Mouse (Mus musculus) lung, postnatal 0 days (tissue): ENCODE measurements around the gene Myh14.

Experiments
- CTCF ChIP-seq: IDR thresholded peaks from 2 replicates; pipeline ENCODE4 v1.5.1; 2016; ENCODE audit warnings: antibody characterized with exemption, mild to moderate bottlenecking
- EP300 ChIP-seq: IDR thresholded peaks from 2 replicates; pipeline ENCODE4 v1.6.1; 2016; ENCODE audit warnings: antibody characterized with exemption, mild to moderate bottlenecking, control low read depth

DNA sequence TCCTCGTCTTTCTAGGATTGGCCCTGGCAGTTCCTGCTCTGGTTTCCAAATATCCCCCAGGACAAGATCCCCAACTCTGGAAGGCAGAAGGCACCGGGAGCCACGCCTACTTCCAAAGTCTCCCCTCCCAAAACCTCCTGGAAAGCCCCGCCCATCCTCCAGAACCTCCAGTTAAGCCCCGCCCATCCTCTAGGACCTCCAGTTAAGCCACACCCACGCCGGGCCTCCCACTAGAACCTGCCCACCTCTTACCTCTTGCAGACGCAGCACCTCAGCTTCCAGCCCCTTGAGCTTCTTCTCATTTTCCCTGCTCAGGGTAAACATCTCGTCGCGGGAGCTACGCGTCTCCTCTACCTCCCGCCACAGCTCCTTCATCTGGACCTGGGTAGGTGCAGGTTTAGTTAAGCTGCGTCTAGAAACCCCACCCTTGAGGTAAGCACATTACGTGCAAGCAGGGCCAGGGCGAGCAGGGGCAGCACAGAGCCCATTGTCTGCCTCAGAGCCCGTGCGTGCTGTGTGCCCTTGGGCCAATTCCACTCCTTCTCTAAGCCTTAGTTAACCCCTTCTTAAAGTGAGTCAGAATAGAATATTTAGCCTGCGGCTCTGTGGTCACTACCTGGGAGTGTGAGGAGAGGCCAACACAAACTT is 56.5 kb downstream of the Myh14 start:
- TF ChIP-seq CTCF (no peak), EP300 (no peak)
